Mouse (Mus musculus): ENCODE results near the gene Gdf7.

Gdf7 gene

GRCm38 (mm10) chr12:8301841-8302431 lies at the start of gene Gdf7:
Gene Gdf7, minus strand, starts transcription at chr12:8301954.
- peak; percentile 77 for DNase-seq (ENCODE audit: low read depth, low spot score)

GRCm38 (mm10) chr12:8351025-8351903 lies 49.5 kb upstream of the Gdf7 start:
- peak; percentile 57 for DNase-seq (ENCODE audit: low read depth, low spot score)

GRCm38 (mm10) chr12:8348733-8349513 lies 47.2 kb upstream of the Gdf7 start:
- no peak for DNase-seq (ENCODE audit: low read depth, low spot score)

GRCm38 (mm10) chr12:8347746-8348462 lies 46.1 kb upstream of the Gdf7 start:
- no peak for DNase-seq (ENCODE audit: low read depth, low spot score)

GRCm38 (mm10) chr12:8345539-8345938 lies 43.8 kb upstream of the Gdf7 start:
- DNase-seq (ENCODE audit: low read depth, low spot score) = no peak

- DNase-seq (ENCODE audit: low read depth, low spot score) = no peak
Measured at GRCm38 (mm10) chr12:8344897-8345296, 43.1 kb upstream of the Gdf7 start.

GRCm38 (mm10) chr12:8343381-8343780 lies 41.6 kb upstream of the Gdf7 start:
- DNase-seq (ENCODE audit: low read depth, low spot score) = no peak

GRCm38 (mm10) chr12:8341008-8341407 lies 39.3 kb upstream of the Gdf7 start:
- peak; percentile 54 for DNase-seq (ENCODE audit: low read depth, low spot score)

- no peak for DNase-seq (ENCODE audit: low read depth, low spot score)
Measured at GRCm38 (mm10) chr12:8339591-8340319, 38.0 kb upstream of the Gdf7 start.

- DNase-seq (ENCODE audit: low read depth, low spot score) = no peak
Measured at GRCm38 (mm10) chr12:8338918-8339317, 37.2 kb upstream of the Gdf7 start.

- DNase-seq (ENCODE audit: low read depth, low spot score) = no peak
Measured at GRCm38 (mm10) chr12:8338491-8338890, 36.7 kb upstream of the Gdf7 start.

- peak; percentile 43 for DNase-seq (ENCODE audit: low read depth, low spot score)
Measured at GRCm38 (mm10) chr12:8337286-8338060, 35.7 kb upstream of the Gdf7 start.

GRCm38 (mm10) chr12:8336601-8337285 lies 35.0 kb upstream of the Gdf7 start:
- no peak for DNase-seq (ENCODE audit: low read depth, low spot score)

GRCm38 (mm10) chr12:8335503-8335902 lies 33.7 kb upstream of the Gdf7 start:
- no peak for DNase-seq (ENCODE audit: low read depth, low spot score)

- no peak for DNase-seq (ENCODE audit: low read depth, low spot score)
Measured at GRCm38 (mm10) chr12:8334261-8334660, 32.5 kb upstream of the Gdf7 start.

- no peak for DNase-seq (ENCODE audit: low read depth, low spot score)
Measured at GRCm38 (mm10) chr12:8333617-8334016, 31.9 kb upstream of the Gdf7 start.

GRCm38 (mm10) chr12:8332174-8332542 lies 30.4 kb upstream of the Gdf7 start:
- no peak for DNase-seq (ENCODE audit: low read depth, low spot score)

GRCm38 (mm10) chr12:8331489-8332173 lies 29.9 kb upstream of the Gdf7 start:
- DNase-seq (ENCODE audit: low read depth, low spot score) = no peak

- no peak for DNase-seq (ENCODE audit: low read depth, low spot score)
Measured at GRCm38 (mm10) chr12:8329236-8329635, 27.5 kb upstream of the Gdf7 start.

Measured in R1 (cell line).